Mouse (Mus musculus): ENCODE measurements at regions not wholly inside any gene's neighbourhood (a gene's known extent, or its start where the extent isn't known, plus 50 kb on each side); places are given as distances from the start of the nearest gene placed in this dataset.
"Not testable (repeated sequence)": the region's sequence is repeated elsewhere in the genome, so short reads cannot be mapped to it uniquely, and the experiment has no call there.

- Histone ChIP-seq H3K4me2 (no peak overlapping the region), H3K4me3 (replicated peaks) (no peak overlapping the region), H3K9ac (no peak overlapping the region), H3K27ac (no peak overlapping the region), H3K4me1 (no peaks in the 10 kb centered on the region), H3K27me3 (replicated peaks) (no peaks in the 10 kb centered on the region), H3K9me3 (no peaks in the 10 kb centered on the region), H3K36me3 (no peaks in the 10 kb centered on the region)
- 70% methylated on average over 2 of the region's 2 CpGs for WGBS
- ATAC-seq (ENCODE audit: insufficient read depth, low FRiP score, low read depth), result no peak
These were observed 243.9 kb upstream of the Pik3r1 start for GRCm38 (mm10) chr13:102011965-102012364.

GRCm38 (mm10) chr13:102014514-102014913, 246.5 kb upstream of the Pik3r1 start:
- H3K4me3 ChIP-seq (replicated peaks), result no peak overlapping the region
- H3K9ac ChIP-seq, result no peak overlapping the region
- no peaks in the 10 kb centered on the region for H3K36me3 ChIP-seq
- ATAC-seq (ENCODE audit: insufficient read depth, low FRiP score, low read depth), result no peak
- no peak overlapping the region for H3K27ac ChIP-seq
- H3K4me2 ChIP-seq, result no peak overlapping the region
- no peaks in the 10 kb centered on the region for H3K27me3 ChIP-seq (replicated peaks)
- WGBS, result 84% methylated on average over 2 of the region's 2 CpGs
- no peaks in the 10 kb centered on the region for H3K4me1 ChIP-seq
- H3K9me3 ChIP-seq, result no peaks in the 10 kb centered on the region

GRCm38 (mm10) chr13:102014958-102015357, 246.9 kb upstream of the Pik3r1 start:
- Histone ChIP-seq H3K9me3 (no peaks in the 10 kb centered on the region), H3K36me3 (no peaks in the 10 kb centered on the region), H3K27ac (no peak overlapping the region), H3K4me1 (no peaks in the 10 kb centered on the region), H3K27me3 (replicated peaks) (no peaks in the 10 kb centered on the region), H3K4me3 (replicated peaks) (no peak overlapping the region), H3K9ac (no peak overlapping the region), H3K4me2 (no peak overlapping the region)
- no peak for ATAC-seq (ENCODE audit: insufficient read depth, low FRiP score, low read depth)
- 87% methylated on average over 3 of the region's 3 CpGs for WGBS

- Histone ChIP-seq H3K27ac (no peak overlapping the region), H3K4me2 (no peak overlapping the region), H3K9ac (no peak overlapping the region), H3K4me3 (replicated peaks) (no peak overlapping the region), H3K4me1 (no peaks in the 10 kb centered on the region), H3K9me3 (no peaks in the 10 kb centered on the region), H3K27me3 (replicated peaks) (no peaks in the 10 kb centered on the region), H3K36me3 (no peaks in the 10 kb centered on the region)
- ATAC-seq (ENCODE audit: insufficient read depth, low FRiP score, low read depth), result no peak
- WGBS, result 83% methylated on average over 5 of the region's 5 CpGs
These were observed 248.5 kb upstream of the Pik3r1 start for GRCm38 (mm10) chr13:102016518-102016917.

GRCm38 (mm10) chr13:102022273-102022672, 254.3 kb upstream of the Pik3r1 start:
- Histone ChIP-seq H3K27me3 (replicated peaks) (no peaks in the 10 kb centered on the region), H3K4me3 (replicated peaks) (no peak overlapping the region), H3K4me2 (no peak overlapping the region), H3K36me3 (no peaks in the 10 kb centered on the region), H3K9ac (no peak overlapping the region), H3K27ac (no peak overlapping the region), H3K4me1 (no peaks in the 10 kb centered on the region), H3K9me3 (no peaks in the 10 kb centered on the region)
- WGBS, result 84% methylated on average over 1 of the region's 1 CpGs
- ATAC-seq (ENCODE audit: insufficient read depth, low FRiP score, low read depth), result no peak

GRCm38 (mm10) chr13:102022757-102023156, 254.7 kb upstream of the Pik3r1 start:
- H3K4me1 ChIP-seq, result no peaks in the 10 kb centered on the region
- H3K27ac ChIP-seq, result no peak overlapping the region
- H3K27me3 ChIP-seq (replicated peaks), result no peaks in the 10 kb centered on the region
- no peaks in the 10 kb centered on the region for H3K36me3 ChIP-seq
- no peak overlapping the region for H3K9ac ChIP-seq
- H3K9me3 ChIP-seq, result no peaks in the 10 kb centered on the region
- H3K4me3 ChIP-seq (replicated peaks), result no peak overlapping the region
- 78% methylated on average over 4 of the region's 4 CpGs for WGBS
- no peak for ATAC-seq (ENCODE audit: insufficient read depth, low FRiP score, low read depth)
- H3K4me2 ChIP-seq, result no peak overlapping the region

GRCm38 (mm10) chr13:102023624-102024023, 255.6 kb upstream of the Pik3r1 start:
- H3K4me3 ChIP-seq (replicated peaks), result no peak overlapping the region

GRCm38 (mm10) chr13:102025138-102025537, 257.1 kb upstream of the Pik3r1 start:
- Histone ChIP-seq H3K27ac (no peak overlapping the region), H3K9me3 (no peaks in the 10 kb centered on the region), H3K4me3 (replicated peaks) (no peak overlapping the region), H3K36me3 (no peaks in the 10 kb centered on the region), H3K4me2 (no peak overlapping the region), H3K4me1 (no peaks in the 10 kb centered on the region), H3K9ac (no peak overlapping the region), H3K27me3 (replicated peaks) (no peaks in the 10 kb centered on the region)
- WGBS, result 84% methylated on average over 3 of the region's 3 CpGs
- ATAC-seq (ENCODE audit: insufficient read depth, low FRiP score, low read depth), result no peak

More at GRCm38 (mm10) chr13:102023624-102024023, 255.6 kb upstream of the Pik3r1 start:
- Histone ChIP-seq H3K9me3 (no peaks in the 10 kb centered on the region), H3K4me2 (no peak overlapping the region), H3K36me3 (no peaks in the 10 kb centered on the region), H3K9ac (no peak overlapping the region), H3K27ac (no peak overlapping the region), H3K4me1 (no peaks in the 10 kb centered on the region), H3K27me3 (replicated peaks) (no peaks in the 10 kb centered on the region)
- 98% methylated on average over 1 of the region's 1 CpGs for WGBS
- no peak for ATAC-seq (ENCODE audit: insufficient read depth, low FRiP score, low read depth)

GRCm38 (mm10) chr13:102025547-102025946, 257.5 kb upstream of the Pik3r1 start:
- H3K4me3 ChIP-seq (replicated peaks); H3K9me3 ChIP-seq; H3K27ac ChIP-seq; H3K36me3 ChIP-seq; H3K4me2 ChIP-seq; H3K9ac ChIP-seq; H3K27me3 ChIP-seq (replicated peaks); ATAC-seq (ENCODE audit: insufficient read depth, low FRiP score, low read depth); H3K4me1 ChIP-seq: not testable (repeated sequence)
- WGBS, result 83% methylated on average over 2 of the region's 2 CpGs

GRCm38 (mm10) chr13:102031416-102031815, 263.4 kb upstream of the Pik3r1 start:
- Histone ChIP-seq H3K4me1 (no peaks in the 10 kb centered on the region), H3K36me3 (no peaks in the 10 kb centered on the region), H3K9me3 (no peaks in the 10 kb centered on the region), H3K9ac (no peak overlapping the region), H3K4me2 (no peak overlapping the region), H3K4me3 (replicated peaks) (no peak overlapping the region), H3K27me3 (replicated peaks) (no peaks in the 10 kb centered on the region), H3K27ac (no peak overlapping the region)
- 72% methylated on average over 4 of the region's 4 CpGs for WGBS
- ATAC-seq (ENCODE audit: insufficient read depth, low FRiP score, low read depth), result no peak

GRCm38 (mm10) chr13:102034484-102034883, 266.5 kb upstream of the Pik3r1 start:
- Histone ChIP-seq H3K9ac (no peak overlapping the region), H3K4me3 (replicated peaks) (no peak overlapping the region), H3K27me3 (replicated peaks) (no peaks in the 10 kb centered on the region), H3K4me2 (no peak overlapping the region), H3K9me3 (no peaks in the 10 kb centered on the region), H3K4me1 (no peaks in the 10 kb centered on the region), H3K27ac (no peak overlapping the region), H3K36me3 (no peaks in the 10 kb centered on the region)
- ATAC-seq (ENCODE audit: insufficient read depth, low FRiP score, low read depth), result no peak
- WGBS, result 34% methylated on average over 4 of the region's 4 CpGs

- Histone ChIP-seq H3K4me2 (no peak overlapping the region), H3K27me3 (replicated peaks) (no peaks in the 10 kb centered on the region), H3K4me3 (replicated peaks) (no peak overlapping the region), H3K4me1 (no peaks in the 10 kb centered on the region), H3K36me3 (no peaks in the 10 kb centered on the region), H3K9ac (no peak overlapping the region), H3K9me3 (no peaks in the 10 kb centered on the region), H3K27ac (no peak overlapping the region)
- ATAC-seq (ENCODE audit: insufficient read depth, low FRiP score, low read depth), result no peak
- WGBS, result 81% methylated on average over 5 of the region's 5 CpGs
These were observed 268.0 kb upstream of the Pik3r1 start for GRCm38 (mm10) chr13:102036001-102036400.

- Histone ChIP-seq H3K27ac (no peak overlapping the region), H3K9ac (no peak overlapping the region), H3K4me2 (no peak overlapping the region), H3K9me3 (no peaks in the 10 kb centered on the region), H3K4me3 (replicated peaks) (no peak overlapping the region), H3K4me1 (no peaks in the 10 kb centered on the region), H3K36me3 (no peaks in the 10 kb centered on the region), H3K27me3 (replicated peaks) (no peaks in the 10 kb centered on the region)
- whole genome bisulfite sequencing, result 67% methylated on average over 7 of the region's 7 CpGs
- peak; percentile 58 for ATAC-seq (ENCODE audit: insufficient read depth, low FRiP score, low read depth)
These were observed 269.0 kb upstream of the Pik3r1 start for GRCm38 (mm10) chr13:102036819-102037624.
